Mouse (Mus musculus) embryo, embryonic 10 days (tissue): ENCODE results near the gene Hnrnpul2.

Experiments
- DNase-seq: peaks from one replicate; pipeline ENCODE4 v3.0.0-alpha.2; 2015; ENCODE audit warnings: low spot score

The Hnrnpul2 gene

DNA sequence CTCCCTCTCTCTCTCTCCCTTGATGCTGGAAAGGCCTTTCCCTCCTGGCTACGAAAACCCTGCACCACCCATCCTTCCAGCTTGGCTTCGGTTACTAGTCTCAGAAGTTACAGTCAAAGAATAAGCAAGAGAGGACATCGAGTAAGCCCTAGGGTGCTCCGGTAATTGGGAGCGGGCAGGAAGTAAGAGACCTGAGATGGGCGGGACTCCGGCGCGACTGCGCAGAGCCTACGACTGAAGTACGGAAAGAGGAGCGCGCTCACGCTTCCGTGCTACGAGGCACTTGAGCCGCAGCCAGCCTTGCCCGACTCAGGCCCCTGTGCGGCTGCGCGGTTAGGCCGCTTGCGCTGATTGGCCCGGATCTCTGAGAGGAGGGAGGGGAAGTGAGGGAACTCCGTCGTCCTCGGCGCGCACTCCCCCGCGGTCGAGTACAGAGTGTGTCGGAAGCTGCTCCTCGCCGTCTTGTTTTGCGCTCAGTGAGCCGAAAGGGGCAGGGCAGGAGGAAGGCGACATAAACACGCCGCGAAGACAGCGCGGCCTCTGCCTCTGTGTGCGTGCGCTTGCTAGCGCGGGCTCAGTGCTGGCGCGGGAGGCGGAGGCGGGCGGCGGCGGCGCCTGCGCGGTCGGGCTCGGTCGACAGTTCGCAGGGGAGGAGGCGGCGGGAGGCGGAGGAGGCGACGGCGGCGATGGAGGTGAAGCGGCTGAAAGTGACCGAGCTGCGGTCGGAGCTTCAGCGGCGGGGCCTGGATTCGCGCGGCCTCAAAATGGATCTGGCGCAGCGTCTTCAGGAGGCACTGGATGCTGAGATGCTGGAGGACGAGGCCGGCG lies at the start of gene Hnrnpul2:
Gene Hnrnpul2 (plus strand): TSS at position 415 of the 828 bp plus-strand sequence.
- peak; percentile 99 for DNase-seq

- peak; percentile 87 for DNase-seq
Measured at GRCm38 (mm10) chr19:8770567-8771270, 49.1 kb upstream of the Hnrnpul2 start, which contains the start of gene Tmem223. TSS of gene Tmem223 (plus strand) at chr19:8770996.

DNA sequence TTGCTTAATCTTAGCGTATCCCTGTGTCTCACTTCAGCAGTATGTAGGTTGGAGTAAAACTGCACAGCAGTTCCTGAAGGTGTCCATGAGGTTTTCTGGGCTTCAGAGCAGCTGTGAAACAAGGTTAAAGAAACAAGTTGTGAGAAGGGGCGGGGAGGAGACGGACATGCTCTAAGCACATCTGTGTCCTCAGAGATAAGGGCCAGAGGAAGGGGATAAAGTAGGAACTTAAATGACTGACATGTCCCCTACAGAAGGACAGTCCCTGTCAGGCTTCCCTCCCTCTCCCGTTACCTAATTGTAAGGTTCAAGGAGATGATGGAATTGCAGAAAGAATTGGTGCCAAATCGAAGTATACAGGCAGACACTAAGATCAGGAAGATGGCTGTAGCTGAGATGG lies 46.8 kb upstream of the Hnrnpul2 start:
- DNase-seq: no peak

DNA sequence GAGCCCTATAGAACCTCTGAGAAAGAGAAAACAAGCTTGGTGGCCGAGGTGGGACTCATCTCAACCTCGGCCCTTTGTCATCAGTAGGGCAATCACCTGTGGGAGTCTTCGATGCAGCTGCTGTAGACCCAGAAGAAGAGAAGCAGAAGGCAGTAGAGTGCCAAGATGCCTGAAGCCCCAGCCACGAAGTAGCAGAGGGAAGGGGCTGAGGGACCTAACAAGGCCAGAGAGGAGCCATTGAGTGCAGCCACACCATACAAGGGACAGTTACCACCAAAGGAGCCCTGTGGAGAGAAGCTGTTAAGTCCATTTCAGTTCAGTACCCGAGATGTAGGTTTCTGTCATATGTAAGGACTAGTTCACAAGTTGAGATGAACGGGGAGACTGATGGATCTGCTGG lies 46.4 kb upstream of the Hnrnpul2 start:
- peak; percentile 16 for DNase-seq

DNA sequence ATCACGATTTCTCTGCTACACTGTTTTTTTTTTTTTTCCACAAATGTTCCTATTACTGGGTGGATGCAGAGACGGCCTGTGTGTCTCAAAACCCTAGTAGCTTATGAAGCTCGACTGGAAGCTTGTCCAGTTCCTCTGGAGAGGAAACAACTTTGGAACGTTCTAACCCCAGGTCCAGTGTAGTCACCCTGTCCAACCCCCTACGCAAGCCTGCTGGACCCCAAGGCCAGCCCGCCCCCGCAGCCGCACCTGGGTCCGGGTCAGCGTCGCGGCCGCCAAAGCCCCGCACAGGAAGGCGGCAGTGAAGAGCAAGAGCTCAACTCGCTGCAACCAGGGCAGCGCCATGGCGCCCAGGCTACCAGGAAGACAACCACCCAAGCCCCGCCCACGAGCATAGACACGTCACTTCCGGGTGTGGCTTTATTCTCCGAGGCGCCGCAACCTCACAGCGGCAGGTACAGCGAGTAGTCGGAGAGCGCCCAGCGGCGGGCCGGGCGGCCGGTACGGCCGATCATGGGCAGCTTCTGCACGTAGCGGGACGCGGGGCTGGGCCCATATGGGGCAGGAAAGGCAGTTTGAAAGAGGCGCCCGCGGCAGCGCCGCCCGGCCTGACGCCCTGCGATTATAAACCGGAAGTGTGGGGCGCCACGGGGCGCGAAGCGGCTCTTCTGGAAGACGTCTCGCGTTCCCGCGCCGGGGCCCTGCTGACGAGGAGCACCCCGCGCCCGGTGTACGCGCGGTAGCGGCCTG lies 45.5 kb upstream of the Hnrnpul2 start, which contains the start of gene Tmem179b:
Gene Tmem179b (minus strand): TSS at position 382 of the 750 bp plus-strand sequence.
- peak; percentile 97 for DNase-seq

DNA sequence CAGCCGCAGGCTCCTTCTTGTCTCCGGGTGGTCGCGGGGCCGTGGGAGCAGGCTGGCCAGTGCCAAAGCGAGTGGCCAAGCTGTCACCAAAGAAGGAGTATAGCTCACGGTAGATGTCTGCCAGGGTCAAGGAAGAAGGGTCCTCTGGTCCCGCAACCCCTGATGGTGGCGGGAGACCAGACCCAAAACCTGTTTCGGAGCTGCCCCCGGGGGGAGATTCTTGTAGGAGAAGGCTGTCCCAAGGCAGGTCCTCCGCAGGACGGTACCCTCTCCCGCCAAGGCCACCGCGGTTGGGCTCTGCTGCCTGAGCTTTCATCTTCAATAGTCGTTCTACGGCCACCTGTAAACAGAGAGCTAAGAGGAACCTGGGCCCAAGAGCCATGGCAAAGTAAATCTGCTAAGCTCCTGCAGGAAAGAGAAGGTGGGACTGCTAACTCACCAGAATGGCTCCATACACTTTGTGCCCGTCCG lies 44.8 kb upstream of the Hnrnpul2 start:
- DNase-seq: peak; percentile 22

DNA sequence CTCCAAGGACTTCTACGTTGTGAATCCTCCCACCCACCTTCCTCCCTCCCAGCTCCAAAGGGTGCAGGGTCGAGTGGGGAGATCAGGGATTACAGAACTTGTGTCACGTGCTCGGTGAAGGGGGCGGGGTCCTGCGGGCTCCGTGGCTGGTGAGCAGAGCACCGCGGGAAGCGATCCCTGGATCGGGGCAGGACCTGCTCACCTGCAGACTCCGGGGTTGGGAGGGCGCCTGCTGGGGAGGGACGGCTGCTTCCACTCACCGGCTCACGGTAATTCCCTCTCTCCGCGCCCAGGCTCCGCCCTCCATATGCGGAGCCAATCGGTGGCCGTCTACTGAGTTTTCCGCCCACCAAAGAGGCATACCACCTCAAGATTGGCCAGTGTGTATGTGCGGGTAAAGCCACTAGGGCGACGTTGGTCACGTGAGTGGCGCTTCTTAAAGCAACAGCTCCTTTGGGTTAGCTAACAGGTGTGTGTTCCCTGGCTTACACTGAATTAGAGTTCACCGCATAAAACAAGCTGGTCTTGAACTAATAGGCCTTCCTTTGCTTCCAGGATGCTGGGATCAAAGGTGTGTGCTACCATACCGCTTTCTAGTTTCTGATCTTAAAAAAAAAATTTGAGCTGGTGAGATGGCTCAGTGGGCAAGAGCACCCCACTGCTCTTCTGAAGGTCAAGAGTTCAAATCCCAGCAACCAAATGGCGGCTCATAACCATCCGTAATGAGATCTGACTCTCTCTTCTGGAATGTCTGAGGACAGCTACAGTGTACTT lies 33.6 kb upstream of the Hnrnpul2 start, which contains the start of gene Taf6l:
Gene Taf6l (minus strand): TSS at position 410 of the 774 bp plus-strand sequence.
- DNase-seq: peak; percentile 97

DNA sequence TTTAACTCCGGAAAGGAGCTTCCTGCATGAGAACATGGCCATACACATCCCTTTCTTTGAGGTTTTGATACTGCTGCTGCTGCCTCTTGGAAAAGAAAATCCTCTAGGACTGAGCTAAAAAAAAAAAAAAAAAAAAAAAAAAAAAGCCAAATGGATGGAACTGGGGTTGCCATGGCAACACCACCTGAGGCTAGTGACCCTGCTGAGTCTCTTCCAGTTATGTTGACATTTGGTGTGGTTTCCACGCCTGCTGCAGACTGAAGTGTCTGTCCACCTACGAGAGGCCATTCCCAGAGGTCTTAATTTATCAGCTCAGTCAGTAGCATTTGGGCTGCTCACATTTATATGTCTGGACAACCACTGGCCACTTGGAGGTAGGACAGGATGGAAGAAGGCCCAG lies 31.3 kb upstream of the Hnrnpul2 start:
- DNase-seq: peak; percentile 66

- no peak for DNase-seq
Measured at GRCm38 (mm10) chr19:8789171-8789570, 30.6 kb upstream of the Hnrnpul2 start.

DNA sequence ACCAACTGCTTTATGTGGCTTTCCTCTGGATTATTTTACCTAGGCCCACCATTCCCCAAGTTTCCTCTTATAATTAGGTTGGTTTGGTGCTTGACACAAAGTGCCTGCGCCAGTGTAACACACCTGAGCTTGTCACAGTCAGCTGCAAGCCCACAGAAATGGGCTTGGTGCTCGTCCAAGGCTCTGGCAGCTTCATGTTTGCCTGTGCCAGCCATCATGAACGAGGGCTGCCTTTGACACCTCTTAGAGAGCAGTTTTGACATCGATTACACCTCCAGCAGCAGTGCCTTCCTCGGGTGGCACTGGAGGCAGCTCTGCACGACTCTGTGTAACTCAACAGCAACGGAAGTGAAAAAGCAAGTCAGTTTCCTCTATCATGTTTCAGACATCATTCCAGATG lies 29.6 kb upstream of the Hnrnpul2 start:
- DNase-seq: no peak

GRCm38 (mm10) chr19:8798264-8798946 lies 21.4 kb upstream of the Hnrnpul2 start, which contains the start of gene Polr2g:
TSS of gene Polr2g (minus strand) at chr19:8798577.
- peak; percentile 93 for DNase-seq

GRCm38 (mm10) chr19:8798947-8799315 lies 20.9 kb upstream of the Hnrnpul2 start:
- DNase-seq: no peak

DNA sequence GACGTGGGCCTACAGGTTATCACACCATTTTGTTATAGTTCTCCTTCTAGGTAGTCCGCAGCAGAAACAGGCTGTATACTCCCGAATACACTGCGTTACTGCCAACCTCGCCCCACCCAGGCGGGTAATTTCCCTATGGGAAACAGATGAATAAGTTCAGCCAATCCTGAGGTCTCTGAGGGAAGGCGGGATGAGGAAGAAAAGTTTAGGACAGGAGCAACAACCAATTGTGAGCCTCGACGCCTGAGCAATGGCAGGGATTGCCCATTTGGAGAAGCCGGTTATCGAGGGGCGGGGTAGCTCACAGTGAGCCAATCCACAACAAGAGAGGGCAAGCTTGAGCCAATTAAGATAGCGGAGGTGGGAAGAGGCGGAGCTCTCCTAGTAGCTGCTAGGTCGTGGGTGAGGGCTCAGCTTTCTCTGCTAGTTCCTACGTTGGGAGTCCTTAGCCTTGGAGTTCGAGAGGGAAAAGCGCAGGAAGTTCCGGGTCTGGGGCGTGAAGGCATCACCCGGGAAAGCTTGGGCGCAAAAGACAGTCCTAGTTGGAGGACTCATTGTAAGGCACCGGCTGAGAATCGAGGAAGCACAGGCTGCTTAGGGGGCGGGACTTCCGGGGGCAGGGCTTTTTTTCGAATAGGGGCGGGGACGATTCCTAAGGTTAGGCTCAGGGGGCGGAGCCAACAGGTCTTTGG lies 17.5 kb upstream of the Hnrnpul2 start, which contains the start of gene Zbtb3:
Gene Zbtb3 (plus strand): TSS at position 426 of the 692 bp plus-strand sequence.
- peak; percentile 97 for DNase-seq

GRCm38 (mm10) chr19:8803204-8803780 lies 16.5 kb upstream of the Hnrnpul2 start:
- no peak for DNase-seq

- DNase-seq: no peak
Measured at GRCm38 (mm10) chr19:8803879-8804660, 15.7 kb upstream of the Hnrnpul2 start.

DNA sequence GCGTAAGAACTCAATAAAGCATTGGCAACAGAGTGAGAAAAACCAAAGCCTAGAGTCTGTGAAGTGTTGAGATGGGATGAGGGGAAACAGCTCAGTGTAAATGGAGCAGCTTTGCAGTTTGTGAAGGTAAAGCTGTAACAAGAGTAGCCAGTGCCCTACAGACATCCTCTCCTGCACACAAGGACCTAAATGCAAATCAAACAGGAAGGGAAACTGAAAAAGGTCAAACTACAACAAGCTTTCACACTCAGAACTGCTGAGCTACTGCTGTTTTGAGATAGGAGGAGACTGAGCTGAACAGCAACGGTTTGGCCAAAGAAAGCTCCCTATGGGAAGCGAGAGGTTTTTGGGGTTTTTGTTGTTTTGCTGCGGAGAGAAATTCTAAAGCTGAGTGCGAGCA lies 13.0 kb upstream of the Hnrnpul2 start:
- no peak for DNase-seq

DNA sequence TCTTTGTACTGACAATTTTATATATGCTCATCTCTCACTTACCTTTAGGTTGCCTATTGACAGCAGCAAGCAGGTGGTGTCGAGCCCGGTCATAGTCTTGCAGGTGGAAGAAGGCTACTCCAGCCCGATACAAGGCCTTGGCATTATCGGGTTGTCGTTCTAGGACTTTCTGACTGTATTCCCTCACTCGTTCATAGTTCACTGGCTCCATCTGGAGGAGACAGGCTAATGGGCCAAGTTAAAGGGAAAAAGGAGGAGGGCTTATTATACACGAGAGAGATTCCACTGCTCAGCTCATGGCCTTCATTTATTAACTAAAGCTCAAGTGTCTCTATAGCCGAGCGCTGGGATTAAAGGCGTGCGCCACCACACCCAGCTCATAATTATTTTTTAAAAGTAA lies 4.0 kb upstream of the Hnrnpul2 start:
- no peak for DNase-seq

- no peak for DNase-seq
Measured at GRCm38 (mm10) chr19:8817001-8817400, 2.8 kb upstream of the Hnrnpul2 start.

- no peak for DNase-seq
Measured at GRCm38 (mm10) chr19:8818301-8818798, 1.5 kb upstream of the Hnrnpul2 start.
